Mouse (Mus musculus) cerebellum, adult 2 months (tissue): ENCODE data around the gene Ptger1.

Experiments
- CTCF ChIP-seq: fragments of 200-500 bp; IDR thresholded peaks from 2 replicates; pipeline ENCODE4 v1.5.1; 2011; ENCODE audit warnings: low read depth, mild to moderate bottlenecking, control low read depth, low read length, moderate library complexity, borderline replicate concordance; ENCODE audit not compliant: insufficient read depth
- POLR2A ChIP-seq: fragments of 200-500 bp; IDR thresholded peaks from 2 replicates; pipeline ENCODE4 v1.6.1; 2011; ENCODE audit warnings: low read length, control low read depth, borderline replicate concordance; ENCODE audit not compliant: insufficient read depth

- no peak for TF ChIP-seq POLR2A
- no peak for TF ChIP-seq CTCF
These were observed 22.8 kb downstream of the Ptger1 start for GRCm38 (mm10) chr8:83689264-83689663.
